Mouse (Mus musculus): ENCODE data around the gene Hmgn3.

Hmgn3 gene

GRCm38 (mm10) chr9:83098652-83099307 is 47.7 kb downstream of the Hmgn3 start:
- DNase-seq (ENCODE audit: low spot score), result no peak

- no peak for DNase-seq (ENCODE audit: low spot score)
These were observed 48.7 kb downstream of the Hmgn3 start for GRCm38 (mm10) chr9:83097816-83098215.

- no peak for DNase-seq (ENCODE audit: low spot score)
These were observed 51.7 kb downstream of the Hmgn3 start for GRCm38 (mm10) chr9:83094649-83095336.

- DNase-seq (ENCODE audit: low spot score), result no peak
These were observed 62.6 kb downstream of the Hmgn3 start for GRCm38 (mm10) chr9:83083790-83084469.

- DNase-seq (ENCODE audit: low spot score), result no peak
These were observed 63.4 kb downstream of the Hmgn3 start for GRCm38 (mm10) chr9:83083091-83083490.

GRCm38 (mm10) chr9:83082296-83082695 is 64.2 kb downstream of the Hmgn3 start:
- no peak for DNase-seq (ENCODE audit: low spot score)

- DNase-seq (ENCODE audit: low spot score), result no peak
These were observed 66.8 kb downstream of the Hmgn3 start for GRCm38 (mm10) chr9:83079724-83080123.

- no peak for DNase-seq (ENCODE audit: low spot score)
These were observed 78.2 kb downstream of the Hmgn3 start for GRCm38 (mm10) chr9:83068246-83068645.

- no peak for DNase-seq (ENCODE audit: low spot score)
These were observed 85.2 kb downstream of the Hmgn3 start for GRCm38 (mm10) chr9:83061289-83061688.

All from layer of hippocampus, adult 11-12 months (tissue).